Mouse (Mus musculus) small intestine, adult 2 months (tissue): ENCODE measurements around the gene Ide. TPM values are rescaled to one million over a fixed set of nuclear protein-coding genes. Genes with fewer than 3 reads are reported as not detected.
"Not testable (repeated sequence)": the region's sequence is repeated elsewhere in the genome, so short reads cannot be mapped to it uniquely, and the experiment has no call there.

ENCODE experiments used
- H3K27ac ChIP-seq: fragments of 200-500 bp; 2 replicates; pipeline ENCODE4 v1.5.1; 2012; ENCODE audit warnings: low read depth, low read length, control low read depth, inconsistent platforms; ENCODE audit not compliant: insufficient read depth
- H3K27me3 ChIP-seq: fragments of 200-500 bp; 2 replicates; pipeline ENCODE4 v1.6.1; 2012; ENCODE audit warnings: mild to moderate bottlenecking, moderate library complexity, low read length, inconsistent platforms; ENCODE audit not compliant: control insufficient read depth, insufficient read depth
- H3K36me3 ChIP-seq: fragments of 200-500 bp; 2 replicates; pipeline ENCODE4 v1.6.1; 2012; ENCODE audit warnings: mild to moderate bottlenecking, low read length, control low read depth, inconsistent platforms; ENCODE audit not compliant: control insufficient read depth, insufficient read depth
- H3K4me1 ChIP-seq: fragments of 200-500 bp; 2 replicates; pipeline ENCODE4 v1.6.1; 2012; ENCODE audit warnings: low read length, inconsistent platforms, mixed read lengths; ENCODE audit not compliant: control insufficient read depth, insufficient read depth, insufficient read length
- H3K4me3 ChIP-seq: fragments of 200-500 bp; 2 replicates; pipeline ENCODE4 v1.5.1; 2012; ENCODE audit warnings: low read depth, mild to moderate bottlenecking, control low read depth, inconsistent platforms, low read length, moderate library complexity
- CTCF ChIP-seq: fragments of 200-500 bp; IDR thresholded peaks from 2 replicates; pipeline ENCODE4 v1.5.1; 2012; ENCODE audit warnings: low read depth, mild to moderate bottlenecking, control low read depth, inconsistent platforms, low read length, moderate library complexity, mixed read lengths; ENCODE audit not compliant: insufficient replicate concordance, insufficient read length; ENCODE audit errors: extremely low read depth
- POLR2A ChIP-seq: fragments of 200-500 bp; IDR thresholded peaks from 2 replicates; pipeline ENCODE4 v1.6.1; 2012; ENCODE audit warnings: low read depth, mild to moderate bottlenecking, control low read depth, inconsistent platforms, low read length, moderate library complexity
- WGBS: fragments of 180-500 bp; shearing (Covaris S2); methylation state at CpG from one replicate; pipeline ENCODE4 v1.1.7; 2018; 5-methylcytosine and 5-hydroxymethylcytosine counted together
- polyA plus RNA-seq: library from polyadenylated mRNA; depleted of rRNA; stranded (reverse); fragments of >200 nt; gene quantifications from 2 replicates; pipeline ENCODE4 v1.2.3, GENCODE M21; 2012; rRNA removed

Ide gene
- polyA plus RNA-seq, 1 experiment, result 6.8 TPM

DNA sequence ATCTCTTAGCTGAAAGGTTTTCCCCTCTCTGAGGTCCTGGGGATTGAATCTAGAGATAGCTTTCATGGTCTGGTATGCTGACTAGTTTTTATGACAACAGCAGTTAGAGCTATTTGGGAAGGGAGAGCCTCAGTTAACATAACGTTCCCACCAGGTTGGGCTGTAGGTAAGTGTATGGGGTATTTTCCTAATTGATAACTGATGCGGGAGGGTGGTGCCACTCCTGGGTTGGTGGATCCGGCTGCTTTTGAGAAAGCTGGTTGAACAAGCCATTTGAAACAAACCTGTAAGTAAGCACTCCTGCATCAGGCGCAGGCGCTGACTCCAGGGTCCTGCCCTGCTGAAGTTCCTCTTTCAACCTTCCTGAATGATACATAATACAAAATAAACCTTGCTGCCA, 100.3 kb downstream of the Ide start:
- peaks cover 18% of the 10 kb centered on the region for H3K27me3 ChIP-seq
- H3K4me1 ChIP-seq, result peaks cover 8% of the 10 kb centered on the region
- no peak for TF ChIP-seq CTCF
- WGBS, result 43% methylated on average over 5 of the region's 5 CpGs
- H3K4me3 ChIP-seq, result no peak overlapping the region
- H3K27ac ChIP-seq, result no peak overlapping the region
- H3K36me3 ChIP-seq, result no peaks in the 10 kb centered on the region

DNA sequence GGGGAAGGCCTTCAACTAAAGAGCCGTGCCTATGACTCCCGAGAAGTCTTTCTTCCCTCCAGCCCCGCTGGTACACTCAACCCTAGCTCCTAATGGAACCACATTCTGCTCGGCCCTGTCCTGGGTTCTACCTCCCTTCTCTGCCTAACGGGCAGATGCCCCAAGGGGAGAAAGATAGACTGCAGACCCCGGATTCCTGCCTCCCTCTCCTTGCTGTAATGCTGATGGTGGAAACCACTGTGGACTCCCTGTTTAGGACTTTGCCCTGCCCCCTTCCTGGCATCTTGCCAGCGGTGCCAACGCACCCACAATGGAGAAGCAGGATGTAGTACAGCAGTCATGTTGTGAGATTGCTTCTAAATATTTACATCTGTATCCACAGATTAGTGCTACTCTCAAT, 101.8 kb downstream of the Ide start:
- Histone ChIP-seq H3K36me3 (no peaks in the 10 kb centered on the region), H3K27me3 (peaks cover 18% of the 10 kb centered on the region), H3K4me3 (no peak overlapping the region), H3K4me1 (peaks cover 8% of the 10 kb centered on the region), H3K27ac (no peak overlapping the region)
- TF ChIP-seq CTCF (no peak), POLR2A (no peak)
- WGBS, result 48% methylated on average over 8 of the region's 8 CpGs

DNA sequence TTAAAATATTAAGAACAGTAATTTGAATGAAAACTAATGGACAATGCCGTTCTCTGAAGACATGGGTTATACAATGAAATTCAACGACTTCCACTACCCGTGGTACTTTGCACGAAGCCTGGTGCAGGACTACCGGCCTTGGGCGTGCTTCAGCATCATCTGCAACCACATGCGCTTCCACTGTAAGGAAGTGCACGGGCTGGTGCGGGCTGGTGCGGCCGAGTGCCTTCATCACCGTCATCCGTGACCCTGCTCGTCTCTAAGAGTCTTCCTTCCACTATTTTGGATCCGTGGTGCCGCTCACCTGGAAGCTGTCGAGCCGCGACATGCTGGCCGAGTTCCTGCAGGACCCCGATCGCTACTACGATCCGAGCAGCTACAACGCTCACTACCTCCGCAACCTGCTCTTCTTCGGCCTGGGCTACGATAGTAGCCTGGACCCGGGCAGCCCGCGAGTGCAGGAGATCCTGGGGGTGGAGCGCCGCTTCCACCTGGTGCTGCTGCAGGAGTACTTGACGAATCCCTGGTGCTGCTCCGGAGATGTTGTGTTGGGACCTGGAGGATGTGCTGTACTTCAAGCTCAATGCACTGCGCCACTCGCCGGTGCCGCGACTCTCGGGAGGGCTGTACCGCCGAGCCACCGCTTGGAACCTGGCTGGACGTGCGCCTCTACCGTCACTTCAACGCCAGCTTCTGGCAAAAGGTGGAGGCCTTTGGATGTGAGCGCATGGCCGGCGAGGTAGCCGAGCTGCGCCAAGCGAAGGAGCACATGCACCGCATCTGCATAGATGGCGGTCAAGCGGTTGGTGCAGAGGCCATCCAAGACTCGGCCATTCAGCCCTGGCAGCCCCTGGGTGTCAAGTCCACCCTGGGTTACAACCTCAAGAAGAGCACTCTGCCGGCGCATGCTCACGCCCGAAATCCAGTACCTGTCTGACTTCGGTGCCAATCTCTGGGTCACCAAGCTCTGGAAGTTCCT, 103.8 kb downstream of the Ide start:
- Histone ChIP-seq H3K4me3 (peak overlapping the region; percentile 28), H3K27ac (no peak overlapping the region), H3K4me1 (peaks cover 8% of the 10 kb centered on the region), H3K27me3 (peaks cover 18% of the 10 kb centered on the region), H3K36me3 (no peaks in the 10 kb centered on the region)
- 6% methylated on average over 63 of the region's 63 CpGs for WGBS
- TF ChIP-seq CTCF, result no peak
- TF ChIP-seq POLR2A, result no peak

- H3K27me3 ChIP-seq, result peaks cover 15% of the 10 kb centered on the region
- WGBS, result 70% methylated on average over 9 of the region's 9 CpGs
- not testable (repeated sequence) for H3K36me3 ChIP-seq, H3K4me3 ChIP-seq, H3K27ac ChIP-seq, H3K4me1 ChIP-seq
Measured at GRCm38 (mm10) chr19:37232598-37232997, 105.1 kb downstream of the Ide start.

- H3K36me3 ChIP-seq, result peaks cover 18% of the 10 kb centered on the region
- H3K4me3 ChIP-seq, result no peak overlapping the region
- WGBS, result 90% methylated on average over 6 of the region's 6 CpGs
- H3K27ac ChIP-seq, result no peak overlapping the region
- TF ChIP-seq POLR2A (no peak), CTCF (no peak)
- no peaks in the 10 kb centered on the region for H3K4me1 ChIP-seq
- H3K27me3 ChIP-seq, result no peaks in the 10 kb centered on the region
Measured at GRCm38 (mm10) chr19:37225197-37225862, 112.3 kb downstream of the Ide start.

Other genes with a start within 250 kb of the Ide start
- 15.6 and 25.4 TPM in 2 replicates for gene March5, start 130.3 kb downstream of the Ide start, polyA plus RNA-seq
- gene Cpeb3, start 129.3 kb downstream of the Ide start, polyA plus RNA-seq, result 5.9 and 9.1 TPM in 2 replicates
- gene Kif11, start 38.6 kb upstream of the Ide start, polyA plus RNA-seq, result 0.44 and 1.4 TPM in 2 replicates
- 7.6 and 9.4 TPM in 2 replicates for gene Hhex, start 97.0 kb upstream of the Ide start, polyA plus RNA-seq
- 2.3 and 5.3 TPM in 2 replicates for gene Exoc6, start 212.6 kb upstream of the Ide start, polyA plus RNA-seq